Mouse (Mus musculus): ENCODE measurements around the gene Rtcb.

Rtcb gene

DNA sequence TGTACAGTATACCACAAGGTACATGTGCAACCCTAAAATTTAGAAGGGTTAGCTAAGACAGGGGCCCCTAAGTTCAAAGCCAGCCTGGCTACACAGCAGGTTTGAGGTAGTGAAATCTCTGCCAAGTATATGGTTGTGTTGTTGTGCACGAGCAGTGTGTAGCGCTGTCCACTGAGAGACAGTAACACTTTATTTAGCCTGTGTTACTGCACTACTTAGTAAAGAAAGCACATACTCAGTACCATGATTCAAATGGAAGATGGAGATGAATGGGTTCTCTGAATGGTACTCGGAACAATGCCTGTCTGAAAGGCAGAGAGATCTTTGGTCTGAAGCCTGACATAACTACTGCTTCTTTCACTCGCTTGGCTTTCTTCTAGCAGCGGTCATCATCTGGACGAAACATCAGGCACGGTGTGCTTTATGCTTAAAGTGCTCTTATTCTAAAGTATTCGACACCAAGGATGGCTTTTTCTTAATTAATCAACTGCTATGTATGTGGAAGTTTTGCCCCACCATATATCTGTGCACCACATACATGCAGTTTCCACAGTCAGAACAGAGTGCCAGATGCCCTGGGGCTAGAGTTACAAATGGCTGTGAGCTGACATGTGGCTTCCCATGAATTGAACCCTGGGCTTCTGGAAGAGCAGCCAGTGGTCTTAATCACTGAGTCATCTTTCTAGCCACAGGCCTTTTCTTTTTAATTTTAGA is 9.0 kb downstream of the Rtcb start:
- DNase-seq (ENCODE audit: low spot score in 2 of 2): no peak

DNA sequence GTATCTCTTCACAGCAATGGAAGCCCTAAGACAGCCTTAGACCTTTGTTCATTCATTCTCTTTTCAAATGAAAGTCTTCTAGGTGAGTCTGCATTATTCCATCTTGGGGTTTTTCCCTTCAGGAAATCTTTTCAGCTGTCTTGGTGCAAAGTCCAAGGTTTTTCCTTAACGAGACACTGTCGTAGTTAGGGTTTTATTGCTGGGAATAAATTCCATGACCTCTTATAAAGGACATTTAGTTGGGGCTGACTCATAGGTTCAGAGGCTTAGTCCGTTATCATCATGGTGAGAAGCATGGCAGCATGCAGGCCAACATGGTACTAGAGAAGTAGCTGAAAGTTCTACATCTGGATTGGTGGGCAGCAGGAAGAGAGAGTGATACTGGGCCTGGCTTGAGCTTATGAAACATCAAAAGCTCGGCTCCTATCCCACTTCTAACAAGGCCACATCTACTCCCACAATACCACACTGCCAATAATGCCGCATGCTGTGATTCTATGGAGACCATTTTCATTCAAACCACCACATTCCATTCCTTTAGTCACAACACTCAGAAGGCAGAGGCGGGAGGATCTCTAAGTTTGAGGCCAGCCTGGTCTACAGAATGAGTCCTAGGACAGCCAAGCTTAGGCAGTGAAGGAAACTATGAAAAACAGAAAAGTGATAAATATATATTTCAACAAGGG is 21.2 kb downstream of the Rtcb start:
- no peak for DNase-seq (ENCODE audit: low spot score in 2 of 2)

DNA sequence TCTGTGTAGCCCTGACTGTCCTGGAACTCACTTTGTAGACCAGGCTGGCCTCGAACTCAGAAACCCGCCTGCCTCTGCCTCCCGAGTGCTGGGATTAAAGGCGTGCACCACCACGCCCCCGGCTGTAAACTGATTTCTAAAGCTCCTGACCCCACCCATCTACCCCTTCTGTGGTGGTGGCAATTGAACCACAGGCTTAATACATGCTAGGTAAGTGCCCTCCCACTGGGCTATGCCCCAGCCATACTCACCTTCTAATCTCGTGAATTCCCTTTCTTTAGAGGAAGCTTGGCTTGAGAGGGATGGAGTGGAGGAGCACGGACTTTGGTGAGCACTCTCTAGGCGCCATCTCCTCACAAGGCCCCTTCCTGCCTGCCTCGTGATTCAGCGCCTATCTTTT is 27.7 kb downstream of the Rtcb start:
- no peak for DNase-seq (ENCODE audit: low spot score in 2 of 2)

DNA sequence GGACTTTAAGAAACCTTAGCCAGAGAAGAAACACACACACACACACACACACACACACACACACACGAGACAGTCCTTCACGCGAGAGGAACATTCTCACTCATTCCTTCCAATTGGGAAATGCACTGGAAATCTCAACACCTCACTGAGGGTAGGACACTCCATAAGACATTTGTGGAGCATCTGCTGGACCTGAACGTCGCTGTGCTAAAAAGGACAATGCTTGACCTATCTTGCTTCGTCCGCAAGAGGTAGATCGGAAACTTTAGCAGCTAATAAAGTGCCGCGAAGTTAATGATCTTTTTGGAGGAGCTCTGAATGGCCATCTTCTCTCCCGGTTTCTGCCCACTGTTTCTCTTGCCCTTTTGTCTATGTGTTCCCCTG is 28.4 kb downstream of the Rtcb start:
- DNase-seq (ENCODE audit: low spot score in 2 of 2): no peak

DNA sequence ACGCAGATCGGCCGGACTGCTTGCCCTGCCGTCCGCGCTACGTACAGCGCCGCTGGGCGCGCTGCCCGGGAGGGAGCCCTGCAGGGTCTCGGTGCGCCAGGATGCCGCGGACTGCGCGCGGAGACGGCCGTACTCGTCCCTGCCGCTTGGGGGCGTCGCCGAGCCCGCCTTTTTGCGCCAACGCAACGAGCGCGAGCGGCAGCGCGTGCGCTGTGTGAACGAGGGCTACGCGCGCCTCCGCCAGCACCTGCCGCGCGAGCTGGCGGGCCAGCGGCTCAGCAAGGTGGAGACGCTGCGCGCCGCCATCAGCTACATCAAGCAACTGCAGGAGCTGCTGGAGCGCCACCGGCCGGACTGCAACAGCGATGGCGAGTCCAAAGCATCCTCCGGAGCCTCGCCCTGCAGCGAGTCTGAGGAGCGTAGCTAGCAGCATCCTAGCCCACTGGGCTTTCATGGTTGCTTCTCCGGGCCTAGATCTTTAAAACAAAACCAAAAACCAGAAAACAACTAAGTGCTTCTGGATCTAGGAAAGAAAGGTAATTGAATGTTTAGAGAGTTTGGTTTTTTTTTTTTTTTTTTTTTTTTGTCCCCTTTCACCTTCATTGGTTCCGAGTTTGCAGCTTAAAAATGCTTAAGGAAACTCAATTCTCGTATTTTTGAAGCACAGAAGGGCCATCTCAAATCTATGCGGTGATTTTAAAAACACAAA is 29.0 kb downstream of the Rtcb start:
- DNase-seq (ENCODE audit: low spot score in 2 of 2): no peak

DNA sequence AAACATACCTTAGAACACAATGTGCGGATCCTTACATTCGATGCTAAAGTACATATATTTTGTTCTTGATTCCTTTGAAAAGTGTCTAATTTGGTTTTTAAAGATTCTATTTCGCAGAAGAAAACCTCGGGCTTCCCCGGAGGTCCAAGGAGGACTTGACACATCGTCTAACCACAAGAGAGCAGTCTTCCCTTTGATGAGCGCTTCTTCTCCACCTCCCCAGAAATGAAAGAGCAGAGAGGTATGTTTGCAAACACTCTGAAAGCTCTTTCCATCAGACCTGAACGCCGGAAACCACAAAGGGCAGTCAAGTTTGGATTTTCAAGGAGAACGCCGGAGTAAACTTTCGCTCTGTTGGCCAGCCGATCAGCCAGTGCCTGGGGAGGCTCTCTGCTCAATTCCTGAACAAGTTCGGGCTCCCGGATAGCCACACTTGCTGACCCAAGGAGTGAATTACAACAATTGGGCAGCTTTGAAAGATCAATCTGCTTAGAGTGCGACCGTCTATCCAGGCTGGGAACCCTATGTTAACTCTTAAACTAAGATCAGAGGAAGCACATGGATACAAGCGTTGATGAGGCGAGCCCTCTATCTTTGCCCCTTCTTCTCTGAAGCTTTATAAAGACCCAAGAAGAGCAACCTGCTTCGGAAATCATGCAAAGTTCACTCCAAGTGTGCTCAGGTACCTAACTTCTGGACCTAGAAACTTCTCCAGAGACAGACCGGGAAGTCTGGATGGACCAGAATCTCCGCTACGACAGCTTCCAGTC is 29.8 kb downstream of the Rtcb start, which contains the start of gene Ascl4:
Gene Ascl4, plus strand, starts transcription at position 6 of the 770 bp plus-strand sequence.
- no peak for DNase-seq (ENCODE audit: low spot score in 2 of 2)

DNA sequence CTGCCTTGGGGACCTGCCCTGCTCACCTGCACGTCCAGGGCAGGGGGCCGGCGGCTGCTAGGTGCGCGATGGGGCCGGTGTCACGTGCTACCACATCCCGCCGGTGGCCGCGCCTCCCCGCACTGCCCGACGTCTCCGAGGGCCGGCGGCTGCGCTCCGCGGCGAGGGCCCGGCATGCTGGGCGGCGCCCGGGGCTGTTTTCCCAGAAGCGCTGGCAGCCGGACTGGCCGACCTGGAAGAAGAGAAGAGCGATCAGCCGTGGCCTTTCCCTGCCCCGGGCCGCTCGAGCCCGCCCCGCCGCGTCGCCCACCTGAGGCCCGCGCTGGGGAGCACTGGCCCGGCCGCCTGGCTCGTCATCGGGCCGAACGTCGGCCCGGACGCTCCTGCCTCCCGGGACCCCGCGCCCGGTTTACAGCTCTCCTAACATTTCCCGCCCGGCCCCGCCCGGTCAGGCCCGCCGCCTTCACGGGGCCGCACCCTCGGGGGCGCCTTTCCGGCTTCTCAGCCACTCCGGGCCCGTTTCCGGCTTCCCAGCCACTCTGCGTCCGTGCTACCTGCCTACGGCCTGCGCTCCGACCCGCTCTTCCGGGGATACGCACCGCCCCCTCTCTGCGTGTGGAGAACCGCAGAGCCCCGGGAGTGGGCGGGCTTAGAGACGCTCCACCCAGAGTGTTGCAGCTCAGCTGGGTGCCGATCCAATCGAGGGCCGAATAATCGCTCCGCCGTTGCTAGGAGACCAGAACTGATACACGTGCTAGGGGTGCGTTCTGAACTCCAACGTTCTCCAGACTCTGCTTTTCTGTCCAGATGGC is 40.9 kb downstream of the Rtcb start, which contains the start of gene Prdm4:
Gene Prdm4, minus strand, starts transcription at position 645 of the 812 bp plus-strand sequence.
- peak; percentile 97 to 98 for DNase-seq (ENCODE audit: low spot score in 2 of 2)
